Mouse (Mus musculus) lung, postnatal 10 days (tissue): ENCODE results near the gene Mocs3.
A peak's percentile ranks its signal among the peaks of the same experiment; 100 is the strongest.

ENCODE experiments used
- DNase-seq: peaks from one replicate; pipeline ENCODE4 v3.0.0; 2021

Mocs3 gene

GRCm38 (mm10) chr2:168230026-168230728, at the start of gene Mocs3, which contains the start of the genes Gm20716 and Dpm1:
TSS of gene Mocs3 (plus strand) at chr2:168230622.
TSS of gene Gm20716 (minus strand) at chr2:168230364.
TSS of gene Dpm1 (minus strand) at chr2:168230591.
- peak; percentile 84 for DNase-seq

DNA sequence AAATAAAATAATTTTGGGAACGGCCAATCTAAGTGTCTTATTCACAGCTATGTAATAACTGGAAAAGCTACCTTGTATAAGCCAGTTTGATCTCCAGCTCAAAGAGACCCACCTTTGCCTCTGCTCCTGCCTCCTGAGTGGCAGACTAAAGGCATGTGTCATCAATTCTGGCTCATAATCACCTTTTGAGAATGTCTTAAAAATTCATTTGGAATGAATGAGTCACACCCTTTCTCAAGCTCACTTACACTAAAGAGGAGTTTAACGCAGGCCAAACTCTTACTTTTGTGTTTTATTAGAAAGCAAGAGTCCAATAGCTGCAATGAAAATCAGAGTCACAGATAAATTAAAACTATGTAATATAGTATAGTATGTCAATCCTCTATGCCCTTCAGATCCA, 38.6 kb upstream of the Mocs3 start:
- no peak for DNase-seq

- DNase-seq: no peak
Observed at GRCm38 (mm10) chr2:168193685-168194084, 36.7 kb upstream of the Mocs3 start.

GRCm38 (mm10) chr2:168195721-168196120, 34.7 kb upstream of the Mocs3 start:
- DNase-seq: no peak

DNA sequence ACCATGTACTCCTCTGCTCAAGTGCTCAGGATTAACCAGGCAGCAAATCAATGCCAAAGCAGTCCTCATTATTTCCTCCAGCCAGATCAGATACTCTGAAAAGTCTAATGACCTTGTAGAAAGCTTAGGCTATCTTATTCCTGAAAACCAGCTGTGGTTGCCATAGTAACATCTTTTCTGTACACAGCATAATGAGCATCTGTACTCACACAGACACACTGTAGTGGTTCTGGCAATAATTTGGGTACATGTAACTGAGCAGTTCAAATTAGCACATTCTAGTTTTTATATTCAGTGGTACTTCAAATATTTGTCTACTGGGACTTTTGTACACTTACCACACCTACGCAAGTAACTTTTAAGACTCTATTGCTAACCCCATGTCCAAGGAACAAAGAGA, 32.0 kb upstream of the Mocs3 start:
- no peak for DNase-seq

- no peak for DNase-seq
Observed at GRCm38 (mm10) chr2:168199476-168199875, 30.9 kb upstream of the Mocs3 start.

GRCm38 (mm10) chr2:168200014-168200691, 30.3 kb upstream of the Mocs3 start:
- no peak for DNase-seq

GRCm38 (mm10) chr2:168204476-168204999, 25.9 kb upstream of the Mocs3 start:
- DNase-seq: no peak

- peak; percentile 97 for DNase-seq
Observed at GRCm38 (mm10) chr2:168205265-168205664, 25.2 kb upstream of the Mocs3 start.

- peak; percentile 32 for DNase-seq
Observed at GRCm38 (mm10) chr2:168205681-168206631, 24.5 kb upstream of the Mocs3 start.

DNA sequence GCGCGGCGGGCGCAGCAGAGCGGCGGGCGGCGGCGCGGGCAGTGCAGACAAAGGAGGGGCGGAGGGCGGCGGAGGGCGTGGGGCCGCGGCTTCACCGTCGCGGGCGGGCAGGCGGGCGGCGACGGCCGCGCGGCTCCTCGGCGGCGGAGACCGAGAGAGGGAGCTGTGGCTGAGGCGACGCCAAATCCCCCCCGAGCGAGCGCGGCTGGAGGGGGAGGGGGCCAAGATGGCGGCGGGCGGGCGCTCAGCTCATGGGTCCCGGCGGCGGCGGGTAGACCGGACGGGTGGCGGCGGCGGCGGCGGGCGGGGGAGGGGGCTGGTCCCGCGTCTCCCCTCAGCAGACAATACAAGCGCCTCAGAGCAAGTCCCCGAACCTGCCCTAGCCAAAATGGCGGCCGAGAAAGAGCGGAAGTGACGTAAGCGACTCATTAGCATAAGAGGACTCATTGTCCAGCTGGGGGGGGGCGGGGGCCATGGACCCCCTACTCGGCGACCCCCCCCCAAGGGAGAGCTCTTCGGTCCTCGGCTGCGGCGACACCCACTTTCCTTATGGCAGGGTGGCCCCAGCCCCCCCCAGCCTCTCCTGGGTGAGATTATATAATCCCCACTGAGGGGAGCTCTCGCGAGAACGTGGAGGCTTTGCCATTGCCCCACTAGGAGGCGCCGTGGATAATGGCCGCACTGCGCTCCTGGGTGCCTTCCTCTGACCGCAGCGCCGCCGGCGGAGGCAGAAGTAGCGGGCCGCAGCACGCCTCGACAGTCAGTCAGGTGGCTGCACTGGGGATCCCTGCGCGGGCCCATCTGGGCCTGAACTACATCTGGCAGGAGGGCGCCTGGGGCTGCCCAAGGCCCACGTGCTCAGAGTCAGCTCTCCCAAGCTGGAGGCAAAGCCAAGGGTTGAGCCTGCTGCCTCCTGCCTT, 23.4 kb upstream of the Mocs3 start, which contains the start of gene Adnp:
Gene Adnp, minus strand, starts transcription at position 388 of the 920 bp plus-strand sequence.
- peak; percentile 99 for DNase-seq

GRCm38 (mm10) chr2:168207883-168208282, 22.5 kb upstream of the Mocs3 start:
- no peak for DNase-seq

- DNase-seq: no peak
Observed at GRCm38 (mm10) chr2:168213788-168214397, 16.5 kb upstream of the Mocs3 start.

DNA sequence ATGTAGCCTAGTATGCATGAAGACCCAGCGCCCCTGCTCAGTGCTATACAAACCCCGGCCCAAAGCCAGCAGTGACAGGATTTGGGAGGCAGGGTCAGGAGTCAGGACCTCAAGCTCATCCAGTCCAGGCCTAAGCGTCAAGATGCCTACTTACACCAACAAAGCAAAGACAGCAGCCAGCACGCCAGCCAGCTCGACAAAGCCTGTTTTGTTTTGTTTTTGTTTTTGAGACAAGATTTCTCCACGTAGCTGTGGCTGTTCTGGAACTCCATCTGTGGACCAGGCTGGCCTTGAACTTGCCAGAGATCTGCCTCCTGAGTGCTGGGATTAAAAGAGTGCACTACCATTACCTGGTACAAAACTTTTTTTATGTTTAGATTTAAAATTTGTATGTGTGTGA, 7.1 kb upstream of the Mocs3 start:
- no peak for DNase-seq

DNA sequence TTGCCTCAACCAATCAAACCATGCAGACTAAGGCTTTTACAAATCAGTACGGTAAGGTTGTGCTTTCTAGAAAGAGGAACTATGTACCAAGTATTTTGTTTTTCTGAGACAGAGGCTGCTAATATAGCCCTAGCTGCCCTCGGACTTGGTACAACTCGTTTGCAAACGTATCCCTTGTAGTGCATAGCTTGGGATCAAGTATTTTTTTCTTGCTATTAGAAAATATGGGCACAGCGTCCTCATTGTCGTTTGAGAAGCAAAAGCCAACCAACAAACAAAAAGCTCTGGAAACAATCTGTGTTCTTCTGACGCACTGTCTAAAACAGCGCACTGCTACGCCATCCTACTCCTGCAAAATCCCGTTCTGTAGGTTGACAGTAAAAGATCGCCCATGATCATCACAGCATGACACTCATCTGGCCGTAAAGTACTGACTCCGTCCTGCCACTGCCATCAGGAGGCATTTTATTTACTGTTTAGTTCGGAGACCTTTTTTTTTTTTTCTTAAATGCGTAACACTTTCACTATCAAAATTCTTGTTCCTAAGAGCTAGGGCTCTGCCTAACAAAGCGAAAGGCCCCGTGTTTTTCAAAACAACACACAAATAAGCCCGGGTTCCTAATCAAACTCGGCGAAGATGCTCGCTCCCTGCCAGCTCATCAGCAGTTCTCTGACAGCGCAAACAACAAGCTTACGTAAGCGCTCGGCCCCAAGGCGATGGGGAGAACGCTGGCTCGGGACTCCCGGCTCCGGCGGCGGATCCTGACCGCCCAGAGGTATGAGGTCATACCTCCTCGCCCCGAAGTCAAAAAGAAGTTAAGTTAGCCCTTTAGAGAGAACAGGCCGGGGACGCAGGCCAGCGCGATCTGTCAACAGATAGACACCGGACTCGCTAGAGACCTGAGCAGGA, 1.1 kb upstream of the Mocs3 start:
- DNase-seq: peak; percentile 45

- peak; percentile 29 for DNase-seq
Observed at GRCm38 (mm10) chr2:168230773-168231470, 500 bp downstream of the Mocs3 start.

- no peak for DNase-seq
Observed at GRCm38 (mm10) chr2:168231471-168231829, 1.0 kb downstream of the Mocs3 start.

- no peak for DNase-seq
Observed at GRCm38 (mm10) chr2:168233286-168233685, 2.9 kb downstream of the Mocs3 start.

GRCm38 (mm10) chr2:168238335-168238734, 7.9 kb downstream of the Mocs3 start:
- DNase-seq: no peak

GRCm38 (mm10) chr2:168242841-168243240, 12.4 kb downstream of the Mocs3 start:
- DNase-seq: peak; percentile 41
